Mouse (Mus musculus) MEL (cell line): ENCODE results near the gene Ggt1. TPM values are rescaled to one million over a fixed set of nuclear protein-coding genes. Genes with fewer than 3 reads are reported as not detected.

Experiments used
- DNase-seq: peaks from one replicate; pipeline ENCODE4 v3.0.0; 2011; ENCODE audit warnings: low read depth, low spot score
- H3K27ac ChIP-seq: 2 replicates; pipeline ENCODE4 v1.5.1; 2012; ENCODE audit warnings: low read depth, mild to moderate bottlenecking, control low read depth, low read length, moderate library complexity; ENCODE audit not compliant: control insufficient read depth
- H3K27me3 ChIP-seq, 2 experiments: fragments of 150-350 bp in 1 of 2; sonication (generic) in 1 of 2; 2 replicates each; pipeline ENCODE4 v1.6.1; 2012; ENCODE audit warnings: low read length in 2 of 2, mild to moderate bottlenecking in 2 of 2, improper control_type of control experiment in 1 of 2, moderate library complexity in 1 of 2; ENCODE audit not compliant: insufficient read depth in 2 of 2, control insufficient read depth in 1 of 2
- H3K36me3 ChIP-seq, 2 experiments: 2 replicates each; pipeline ENCODE4 v1.6.1; 2012 to 2014; ENCODE audit warnings: low read length in 2 of 2, improper control_type of control experiment in 1 of 2, inconsistent platforms in 1 of 2, mild to moderate bottlenecking in 1 of 2; ENCODE audit not compliant: insufficient read depth in 2 of 2, control insufficient read depth in 1 of 2
- H3K4me1 ChIP-seq, 2 experiments: fragments of 150-350 bp in 1 of 2; sonication (generic) in 1 of 2; 2 replicates each; pipeline ENCODE4 v1.6.1; 2012; ENCODE audit warnings: low read length in 2 of 2, improper control_type of control experiment in 1 of 2, mild to moderate bottlenecking in 1 of 2; ENCODE audit not compliant: insufficient read depth in 2 of 2, control insufficient read depth in 1 of 2
- H3K4me3 ChIP-seq, 2 experiments: fragments of 150-350 bp in 1 of 2; sonication (generic) in 1 of 2; 2 replicates each; pipeline ENCODE4 v1.5.1; 2012; ENCODE audit warnings: low read depth in 2 of 2, low read length in 2 of 2, mild to moderate bottlenecking in 2 of 2, moderate library complexity in 2 of 2, control low read depth in 1 of 2, improper control_type of control experiment in 1 of 2; ENCODE audit not compliant: control insufficient read depth in 1 of 2, insufficient read depth in 1 of 2
- H3K79me2 ChIP-seq: 2 replicates; pipeline ENCODE4 v1.6.1; 2012; ENCODE audit warnings: mild to moderate bottlenecking, low read length, moderate library complexity; ENCODE audit not compliant: control insufficient read depth, poor library complexity, insufficient read depth
- H3K9ac ChIP-seq: 2 replicates; pipeline ENCODE4 v1.6.1; 2012; ENCODE audit warnings: low read depth, mild to moderate bottlenecking, control low read depth, low read length, moderate library complexity; ENCODE audit not compliant: control insufficient read depth, poor library complexity, severe bottlenecking
- H3K9me3 ChIP-seq: fragments of 150-350 bp; sonication (generic); replicated peaks from 2 replicates; pipeline ENCODE4 v1.6.1; 2012; ENCODE audit warnings: mild to moderate bottlenecking, low read length, improper control_type of control experiment, moderate library complexity; ENCODE audit not compliant: insufficient read depth
- CHD1 ChIP-seq: IDR thresholded peaks from 2 replicates; pipeline ENCODE4 v1.6.1; 2012; ENCODE audit warnings: low read depth, mild to moderate bottlenecking, inconsistent platforms, low read length, improper control_type of control experiment
- E2F4 ChIP-seq: IDR thresholded peaks from 2 replicates; pipeline ENCODE4 v1.6.1; 2011; ENCODE audit warnings: low read depth, low read length, improper control_type of control experiment, borderline replicate concordance
- EP300 ChIP-seq, 2 experiments: IDR thresholded peaks; 2 replicates each; pipeline ENCODE4 v1.6.1; 2011; ENCODE audit warnings: improper control_type of control experiment in 2 of 2, low read length in 2 of 2, low read depth in 1 of 2, mild to moderate bottlenecking in 1 of 2
- ETS1 ChIP-seq: IDR thresholded peaks from 2 replicates; pipeline ENCODE4 v1.6.1; 2012; ENCODE audit warnings: low read depth, mild to moderate bottlenecking, inconsistent platforms, low read length, improper control_type of control experiment, moderate library complexity
- GABPA ChIP-seq: IDR thresholded peaks from 2 replicates; pipeline ENCODE4 v1.6.1; 2012; ENCODE audit warnings: low read depth, mild to moderate bottlenecking, inconsistent platforms, low read length, improper control_type of control experiment, moderate library complexity
- JUND ChIP-seq: IDR thresholded peaks from 2 replicates; pipeline ENCODE4 v1.6.1; 2011; ENCODE audit warnings: low read depth, mild to moderate bottlenecking, improper control_type of control experiment, low read length
- MAFK ChIP-seq: IDR thresholded peaks from 2 replicates; pipeline ENCODE4 v1.6.1; 2011; ENCODE audit warnings: low read depth, mild to moderate bottlenecking, low read length, improper control_type of control experiment, borderline replicate concordance
- MAZ ChIP-seq: IDR thresholded peaks from 2 replicates; pipeline ENCODE4 v1.6.1; 2012; ENCODE audit warnings: low read depth, mild to moderate bottlenecking, inconsistent platforms, low read length, improper control_type of control experiment
- MEF2A ChIP-seq: IDR thresholded peaks from 2 replicates; pipeline ENCODE4 v1.6.1; 2014; ENCODE audit warnings: low read depth, mild to moderate bottlenecking, inconsistent platforms, low read length, improper control_type of control experiment; ENCODE audit not compliant: poor library complexity, insufficient replicate concordance, severe bottlenecking; ENCODE audit errors: extremely low read depth
- MYB ChIP-seq: IDR thresholded peaks from 2 replicates; pipeline ENCODE4 v1.6.1; 2011; ENCODE audit warnings: mild to moderate bottlenecking, low read depth, low read length, improper control_type of control experiment
- NELFE ChIP-seq: IDR thresholded peaks from 2 replicates; pipeline ENCODE4 v1.6.1; 2011; ENCODE audit warnings: low read depth, low read length, improper control_type of control experiment
- NRF1 ChIP-seq: IDR thresholded peaks from 2 replicates; pipeline ENCODE4 v1.6.1; 2014; ENCODE audit warnings: low read depth, mild to moderate bottlenecking, inconsistent platforms, low read length, improper control_type of control experiment, moderate library complexity; ENCODE audit not compliant: poor library complexity, insufficient read depth, severe bottlenecking
- POLR2A ChIP-seq, 2 experiments: IDR thresholded peaks; 2 replicates each; pipeline ENCODE4 v1.6.1; 2011 to 2012; ENCODE audit warnings: low read length in 2 of 2, mild to moderate bottlenecking in 2 of 2, control low read depth in 1 of 2, improper control_type of control experiment in 1 of 2, low read depth in 1 of 2, moderate library complexity in 1 of 2; ENCODE audit not compliant: control insufficient read depth in 1 of 2, insufficient read depth in 1 of 2, poor library complexity in 1 of 2
- POLR2AphosphoS2 ChIP-seq: IDR thresholded peaks from 2 replicates; pipeline ENCODE4 v1.6.1; 2011; ENCODE audit warnings: low read length, improper control_type of control experiment
- SIN3A ChIP-seq: IDR thresholded peaks from 2 replicates; pipeline ENCODE4 v1.6.1; 2012; ENCODE audit warnings: low read length, improper control_type of control experiment, inconsistent platforms
- ZC3H11A ChIP-seq: IDR thresholded peaks from 2 replicates; pipeline ENCODE4 v1.6.1; 2012; ENCODE audit warnings: low read depth, mild to moderate bottlenecking, inconsistent platforms, low read length, improper control_type of control experiment
- polyA plus RNA-seq, 2 experiments: library from polyadenylated mRNA; stranded (reverse) in 1 of 2; unstranded in 1 of 2; fragments of >175 nt in 1 of 2; fragments of >200 nt in 1 of 2; gene quantifications; 2 replicates each; pipeline versions ENCODE4 v1.2.1 to v1.2.4; 2012; ENCODE audit warnings: low replicate concordance in 2 of 2, low read depth in 1 of 2; ENCODE audit not compliant: insufficient read length in 2 of 2, insufficient read depth in 1 of 2, missing spikeins in 1 of 2
- total RNA-seq: library from RNA; depleted of rRNA; stranded (reverse); fragments of 300-350 nt; gene quantifications from 2 replicates; pipeline ENCODE4 v1.2.3, GENCODE M21; 2012

The Ggt1 gene
- total and polyA plus RNA-seq, 3 experiments, result 0.46 to 3.2 TPM; not detected in 1

DNA sequence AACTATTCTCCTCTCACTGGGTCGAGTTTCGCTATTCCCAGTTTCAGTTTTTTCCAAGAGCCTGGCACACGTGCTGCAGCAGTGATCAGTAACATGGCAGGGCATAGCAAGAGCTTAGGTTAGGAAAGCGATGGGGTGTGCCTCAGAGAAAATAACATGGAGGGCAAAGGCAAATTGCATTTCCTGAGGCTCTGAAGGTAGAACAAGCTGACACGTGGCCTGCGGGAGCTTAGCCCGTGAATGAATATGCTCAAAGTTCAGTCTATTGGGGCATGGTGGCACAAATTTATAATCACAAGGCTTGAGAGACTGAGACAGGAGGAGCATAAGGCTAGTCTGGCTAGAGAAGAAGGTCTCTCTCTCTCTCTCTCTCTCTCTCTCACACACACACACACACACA is 48.6 kb upstream of the Ggt1 start:
- Histone ChIP-seq H3K4me3 (no peak overlapping the region), H3K27me3 (no peaks in the 10 kb centered on the region), H3K9me3 (no peaks in the 10 kb centered on the region), H3K9ac (no peak overlapping the region), H3K79me2 (peaks cover 6% of the 10 kb centered on the region), H3K27ac (no peak overlapping the region), H3K4me1 (peaks cover 15 to 24% of the 10 kb centered on the region in 2 experiments), H3K36me3 (peaks cover 2 to 20% of the 10 kb centered on the region in 2 experiments; a peak in 3 of 4 replicates)
- DNase-seq, result no peak
- TF ChIP-seq GABPA (no peak), ZC3H11A (no peak), E2F4 (no peak), CHD1 (no peak), MAFK (no peak), ETS1 (no peak), POLR2A (IDR thresholded peaks at IDR 0.05; ENCODE audit: control insufficient read depth in 1 of 2, insufficient read depth in 1 of 2, low read depth in 1 of 2, low read length in 2 of 2, poor library complexity in 1 of 2) (no peak), EP300 (IDR thresholded peaks at IDR 0.05; ENCODE audit: low read depth in 1 of 2, low read length in 2 of 2) (no peak)

DNA sequence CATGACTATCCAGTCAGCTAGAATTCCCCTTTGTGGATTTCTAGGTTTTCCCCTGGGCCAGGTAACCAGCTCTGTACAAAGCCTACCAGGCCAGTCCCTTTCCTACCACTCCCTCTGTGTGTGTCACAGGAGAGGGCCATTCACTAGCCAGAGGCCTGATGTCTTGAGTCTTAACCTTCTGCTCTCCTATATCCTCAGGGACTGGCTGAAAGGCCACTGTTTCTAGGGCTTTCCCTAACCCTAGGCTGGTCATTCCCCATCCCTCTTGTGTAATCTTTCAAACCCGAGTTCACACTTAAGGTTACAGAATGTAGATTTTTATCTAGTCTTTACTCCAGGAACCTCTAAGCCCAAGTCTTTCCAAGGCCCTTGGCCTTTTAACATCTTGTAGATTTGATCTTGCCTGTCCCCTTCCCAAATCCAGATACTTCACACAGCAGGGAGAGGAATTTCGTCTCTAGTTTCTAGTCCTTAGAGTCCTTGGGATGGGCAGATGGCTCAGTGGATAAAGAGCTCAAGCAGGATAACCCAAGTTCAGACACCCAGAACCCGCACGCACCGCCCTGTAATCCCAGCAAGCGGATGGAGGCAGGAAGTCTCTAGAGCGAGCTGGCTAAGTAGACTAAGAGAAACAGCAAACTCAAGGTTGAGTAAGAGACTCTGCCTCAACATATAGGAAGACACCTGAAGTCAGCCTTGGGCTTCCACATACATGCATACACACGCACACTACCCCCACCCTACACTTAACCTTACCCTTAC is 47.9 kb upstream of the Ggt1 start:
- Histone ChIP-seq H3K36me3 (peaks cover 2 to 20% of the 10 kb centered on the region in 2 experiments; a peak in 3 of 4 replicates), H3K4me3 (no peak overlapping the region), H3K27ac (peak overlapping the region; percentile 54; the same call in 1 of the 2 replicates), H3K9me3 (no peaks in the 10 kb centered on the region), H3K9ac (no peak overlapping the region), H3K79me2 (peaks cover 13% of the 10 kb centered on the region), H3K4me1 (peaks cover 15 to 24% of the 10 kb centered on the region in 2 experiments), H3K27me3 (no peaks in the 10 kb centered on the region)
- no peak for TF ChIP-seq POLR2AphosphoS2
- TF ChIP-seq JUND, result no peak
- TF ChIP-seq MAZ, result no peak
- no peak for TF ChIP-seq NRF1
- no peak for TF ChIP-seq NELFE
- no peak for TF ChIP-seq MAFK
- TF ChIP-seq SIN3A, result no peak
- TF ChIP-seq MYB, result no peak
- TF ChIP-seq MEF2A, result no peak
- TF ChIP-seq ZC3H11A, result no peak
- DNase-seq, result no peak
